Mouse (Mus musculus): ENCODE results near the gene Rprd1b. TPM values are rescaled to one million over a fixed set of nuclear protein-coding genes. Genes with fewer than 3 reads are reported as not detected.
"Not testable (repeated sequence)": the region's sequence is repeated elsewhere in the genome, so short reads cannot be mapped to it uniquely, and the experiment has no call there.

Gene Rprd1b
- polyA plus RNA-seq, 1 experiment from 2014 or later = 43.4 TPM

DNA sequence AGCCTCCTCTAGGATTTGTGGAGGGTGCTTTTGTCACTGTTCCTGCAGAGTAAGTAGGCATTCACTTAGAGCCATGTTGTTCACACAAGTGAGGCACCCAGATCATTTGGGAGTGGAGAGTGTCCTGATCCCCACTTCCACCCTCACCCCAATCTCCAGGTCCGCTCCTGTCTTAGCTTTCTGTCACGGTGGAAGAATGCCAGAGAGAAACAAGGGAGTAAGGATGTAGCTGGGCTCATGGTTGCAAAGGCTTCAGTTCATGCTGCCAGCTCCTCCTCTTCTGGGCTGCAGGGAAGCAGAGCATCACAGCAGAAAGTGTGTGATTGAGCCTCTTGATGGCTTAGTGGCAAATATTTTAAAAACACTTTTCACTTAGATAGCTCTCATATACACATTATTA, 12.1 kb downstream of the Rprd1b start:
- Histone ChIP-seq H3K9me3 (replicated peaks) (no peaks in the 10 kb centered on the region), H3K27me3 (no peaks in the 10 kb centered on the region), H3K27ac (replicated peaks) (no peak overlapping the region), H3K4me3 (replicated peaks) (no peak overlapping the region), H3K4me2 (replicated peaks) (no peak overlapping the region), H3K4me1 (no peaks in the 10 kb centered on the region), H3K9ac (no peak overlapping the region), H3K36me3 (peaks cover 43% of the 10 kb centered on the region)
- ATAC-seq (ENCODE audit: insufficient number of reproducible peaks, low FRiP score, low TSS enrichment, low read depth) = no peak
- WGBS = 75% methylated on average over 2 of the region's 2 CpGs

DNA sequence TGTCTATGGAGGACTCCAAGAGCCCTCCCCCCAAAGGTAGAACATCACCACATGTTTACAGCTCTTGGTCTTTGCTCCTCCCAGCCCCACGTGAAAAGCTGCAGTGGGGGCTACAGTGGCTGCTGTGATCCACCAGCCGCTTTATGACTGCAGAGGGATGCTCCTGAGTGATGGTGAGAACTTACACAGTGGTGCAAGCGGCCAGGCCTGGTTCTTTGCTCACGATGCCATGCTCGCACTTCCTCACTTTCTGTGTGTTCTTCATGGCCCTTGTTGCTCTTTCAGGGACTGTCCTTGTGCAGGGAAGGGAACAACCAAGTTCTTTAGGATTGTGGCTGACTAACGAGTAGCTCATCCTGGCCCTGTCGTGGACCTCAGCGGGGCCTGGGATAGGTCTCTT, 15.2 kb downstream of the Rprd1b start:
- Histone ChIP-seq H3K36me3 (peaks cover 58% of the 10 kb centered on the region), H3K27ac (replicated peaks) (no peak overlapping the region)
- WGBS = 89% methylated on average over 8 of the region's 8 CpGs

DNA sequence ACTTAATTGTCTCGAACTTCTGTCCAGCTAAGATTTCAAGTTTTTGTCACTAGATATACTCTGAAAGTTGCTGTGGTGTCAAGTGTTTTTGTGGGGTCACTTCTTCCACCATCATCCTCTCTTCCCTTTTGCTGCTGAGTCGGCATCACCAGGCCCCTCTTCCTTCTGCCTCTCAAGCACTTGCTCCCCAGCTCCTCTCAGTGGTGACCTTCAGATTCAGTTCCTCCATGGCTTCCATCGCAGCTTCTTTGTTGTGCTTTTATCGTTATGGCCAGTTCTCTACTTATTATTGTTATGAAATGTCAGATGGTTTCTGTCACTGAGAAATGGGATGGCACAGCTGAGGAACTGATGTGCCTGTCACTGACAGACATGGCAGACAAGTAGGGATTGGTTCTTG, 17.9 kb downstream of the Rprd1b start:
- Histone ChIP-seq H3K27me3 (no peaks in the 10 kb centered on the region), H3K27ac (replicated peaks) (no peak overlapping the region), H3K9me3 (replicated peaks) (no peaks in the 10 kb centered on the region), H3K4me1 (no peaks in the 10 kb centered on the region), H3K36me3 (peaks cover 62% of the 10 kb centered on the region), H3K9ac (no peak overlapping the region), H3K4me2 (replicated peaks) (no peak overlapping the region), H3K4me3 (replicated peaks) (no peak overlapping the region)
- WGBS = 76% methylated on average over 4 of the region's 4 CpGs
- no peak; the same call in 1 of the 2 replicates for ATAC-seq (ENCODE audit: insufficient number of reproducible peaks, low FRiP score, low TSS enrichment, low read depth)

More for the DNA sequence above, 15.2 kb downstream of the Rprd1b start:
- ATAC-seq (ENCODE audit: insufficient number of reproducible peaks, low FRiP score, low TSS enrichment, low read depth) = no peak
- Histone ChIP-seq H3K27me3 (no peaks in the 10 kb centered on the region), H3K9ac (no peak overlapping the region), H3K4me2 (replicated peaks) (no peak overlapping the region), H3K9me3 (replicated peaks) (no peaks in the 10 kb centered on the region), H3K4me1 (no peaks in the 10 kb centered on the region), H3K4me3 (replicated peaks) (no peak overlapping the region)

DNA sequence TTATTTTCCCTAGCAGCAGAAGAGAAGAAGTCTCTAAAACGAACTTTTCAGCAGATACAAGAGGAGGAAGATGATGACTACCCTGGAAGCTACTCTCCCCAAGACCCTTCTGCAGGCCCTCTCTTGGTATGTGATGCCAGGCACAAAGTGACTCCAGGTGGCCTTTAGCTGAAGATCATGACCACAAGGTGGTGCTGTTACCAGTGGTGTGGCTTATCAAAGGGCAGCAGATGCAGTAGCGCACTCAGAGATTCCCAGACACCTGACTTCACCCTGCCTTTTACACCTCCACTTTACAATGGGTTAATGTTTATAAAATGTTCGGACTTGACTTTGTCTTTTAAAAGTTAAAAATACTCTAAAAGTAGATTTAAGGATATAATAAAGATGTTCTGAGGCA, 19.6 kb downstream of the Rprd1b start:
- WGBS = 71% methylated on average over 3 of the region's 3 CpGs
- Histone ChIP-seq H3K9ac (no peak overlapping the region), H3K4me2 (replicated peaks) (no peak overlapping the region), H3K27ac (replicated peaks) (no peak overlapping the region), H3K4me3 (replicated peaks) (no peak overlapping the region), H3K9me3 (replicated peaks) (no peaks in the 10 kb centered on the region), H3K27me3 (no peaks in the 10 kb centered on the region), H3K36me3 (peaks cover 63% of the 10 kb centered on the region), H3K4me1 (no peaks in the 10 kb centered on the region)
- ATAC-seq (ENCODE audit: insufficient number of reproducible peaks, low FRiP score, low TSS enrichment, low read depth) = no peak

DNA sequence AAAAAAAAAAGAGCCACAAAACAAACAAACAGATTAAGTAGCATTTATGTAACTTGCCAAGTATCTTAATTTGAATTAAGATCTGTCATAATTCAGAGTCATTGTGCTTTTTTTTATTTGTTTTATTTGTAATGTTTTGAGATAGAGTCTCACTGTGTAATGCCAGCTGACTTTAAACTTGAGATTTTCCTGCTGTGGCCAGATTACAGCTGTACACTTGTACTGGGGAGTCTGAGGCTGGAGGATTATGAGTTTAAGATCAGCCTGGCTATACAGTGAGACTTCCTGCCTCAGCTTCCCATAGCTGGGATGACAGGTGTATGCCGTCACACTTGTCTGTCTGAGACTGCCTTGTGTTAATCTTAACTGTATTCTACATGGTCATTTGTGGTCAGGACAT, 20.4 kb downstream of the Rprd1b start:
- WGBS = 97% methylated on average over 1 of the region's 1 CpGs

DNA sequence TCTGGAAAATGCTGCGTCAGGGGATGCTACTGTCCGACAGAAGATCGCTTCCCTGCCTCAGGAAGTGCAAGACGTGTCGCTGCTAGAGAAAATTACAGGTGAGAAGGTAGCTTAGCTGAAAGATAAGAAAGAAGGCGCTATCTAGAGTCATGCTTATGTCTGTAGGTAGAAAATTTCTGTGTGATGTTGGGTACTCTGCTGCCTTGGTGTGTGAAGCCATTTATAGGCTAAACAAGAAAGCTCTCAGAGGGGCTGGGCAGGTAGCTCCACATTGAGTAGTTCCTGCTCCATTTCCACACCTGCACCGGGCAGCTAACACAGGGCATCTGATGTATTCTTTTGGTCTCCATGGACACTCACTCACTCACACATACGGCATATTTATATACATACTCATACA, 21.8 kb downstream of the Rprd1b start:
- ATAC-seq (ENCODE audit: insufficient number of reproducible peaks, low FRiP score, low TSS enrichment, low read depth) = no peak
- Histone ChIP-seq H3K9me3 (replicated peaks) (no peaks in the 10 kb centered on the region), H3K27me3 (no peaks in the 10 kb centered on the region), H3K4me2 (replicated peaks) (no peak overlapping the region), H3K36me3 (peaks cover 55% of the 10 kb centered on the region), H3K4me3 (replicated peaks) (no peak overlapping the region), H3K9ac (no peak overlapping the region), H3K27ac (replicated peaks) (no peak overlapping the region), H3K4me1 (no peaks in the 10 kb centered on the region)
- 95% methylated on average over 8 of the region's 8 CpGs for WGBS

More for the DNA sequence above, 20.4 kb downstream of the Rprd1b start:
- H3K4me3 ChIP-seq (replicated peaks) = no peak overlapping the region
- H3K4me2 ChIP-seq (replicated peaks) = no peak overlapping the region
- ATAC-seq (ENCODE audit: insufficient number of reproducible peaks, low FRiP score, low TSS enrichment, low read depth) = no peak
- H3K4me1 ChIP-seq = no peaks in the 10 kb centered on the region
- no peak overlapping the region for H3K9ac ChIP-seq
- H3K27ac ChIP-seq (replicated peaks) = no peak overlapping the region
- H3K9me3 ChIP-seq (replicated peaks) = no peaks in the 10 kb centered on the region
- no peaks in the 10 kb centered on the region for H3K27me3 ChIP-seq
- peaks cover 58% of the 10 kb centered on the region for H3K36me3 ChIP-seq

DNA sequence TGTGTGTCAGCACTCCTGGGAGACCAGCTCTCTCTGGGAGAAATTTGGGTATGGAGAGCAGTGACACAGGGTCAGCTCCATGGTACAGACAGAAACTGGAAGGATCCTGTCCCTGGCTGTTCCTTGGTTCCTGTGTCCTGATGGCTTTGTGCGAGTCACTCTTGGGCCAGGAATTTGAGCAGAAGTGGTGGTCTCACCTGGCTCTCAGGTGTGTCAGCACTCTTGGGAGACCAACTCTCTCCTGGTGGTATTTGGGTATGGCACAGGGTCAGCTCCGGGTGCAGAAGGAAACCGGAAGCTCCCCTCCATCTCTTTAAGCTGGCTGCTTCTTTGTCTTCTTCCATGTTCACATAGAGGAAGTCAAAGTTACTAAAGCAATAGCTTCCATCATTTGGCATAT, 26.3 kb downstream of the Rprd1b start:
- no peaks in the 10 kb centered on the region for H3K9me3 ChIP-seq (replicated peaks)
- H3K4me2 ChIP-seq (replicated peaks) = no peak overlapping the region
- no peak overlapping the region for H3K9ac ChIP-seq
- H3K27me3 ChIP-seq = no peaks in the 10 kb centered on the region
- ATAC-seq (ENCODE audit: insufficient number of reproducible peaks, low FRiP score, low TSS enrichment, low read depth) = no peak
- peaks cover 47% of the 10 kb centered on the region for H3K36me3 ChIP-seq
- no peaks in the 10 kb centered on the region for H3K4me1 ChIP-seq
- no peak overlapping the region for H3K4me3 ChIP-seq (replicated peaks)
- 89% methylated on average over 3 of the region's 3 CpGs for WGBS
- H3K27ac ChIP-seq (replicated peaks) = no peak overlapping the region

DNA sequence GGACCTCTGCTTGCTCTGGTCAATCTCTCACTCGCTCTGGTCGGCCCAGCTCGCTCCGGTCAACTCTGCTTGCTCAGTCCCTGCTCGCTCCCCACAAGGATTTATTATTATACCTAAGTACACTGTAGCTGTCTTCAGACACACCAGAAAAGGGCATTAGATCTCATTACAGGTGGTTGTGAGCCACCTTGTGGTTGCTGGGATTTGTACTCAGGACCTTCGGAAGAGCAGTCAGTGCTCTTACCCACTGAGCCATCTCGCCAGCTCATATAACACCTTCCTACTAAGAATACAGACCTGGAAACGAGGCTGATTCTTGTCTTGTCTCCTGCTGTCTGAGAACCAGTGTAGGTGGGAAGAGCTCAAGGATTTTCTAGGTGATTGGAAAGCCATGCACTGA, 27.1 kb downstream of the Rprd1b start:
- not testable (repeated sequence) for H3K4me1 ChIP-seq; H3K27me3 ChIP-seq; ATAC-seq (ENCODE audit: insufficient number of reproducible peaks, low FRiP score, low TSS enrichment, low read depth); H3K9me3 ChIP-seq (replicated peaks); H3K9ac ChIP-seq; H3K4me2 ChIP-seq (replicated peaks); H3K27ac ChIP-seq (replicated peaks); H3K4me3 ChIP-seq (replicated peaks)
- WGBS = 89% methylated on average over 8 of the region's 8 CpGs
- peaks cover 49% of the 10 kb centered on the region for H3K36me3 ChIP-seq

DNA sequence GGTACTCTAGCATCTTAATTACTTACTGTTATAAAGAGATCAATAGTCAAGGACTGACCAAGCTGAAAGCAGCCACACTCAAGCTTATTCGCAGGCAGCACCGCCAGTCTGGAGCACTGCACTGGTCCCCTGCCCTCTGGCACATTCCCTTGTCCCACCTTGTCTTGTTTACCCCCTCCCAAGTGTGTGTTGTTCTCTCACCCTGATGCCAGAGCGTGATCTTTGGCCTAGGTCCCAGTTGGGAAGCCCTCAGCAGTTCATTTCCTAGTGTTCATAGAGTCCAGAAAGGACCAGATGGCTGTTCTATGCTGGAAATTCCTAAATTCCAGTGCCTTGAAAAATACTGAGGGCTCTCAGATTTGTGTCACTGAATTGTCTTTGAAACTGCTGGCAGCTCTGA, 28.7 kb downstream of the Rprd1b start:
- no peak overlapping the region for H3K4me2 ChIP-seq (replicated peaks)
- no peak overlapping the region for H3K9ac ChIP-seq
- no peaks in the 10 kb centered on the region for H3K4me1 ChIP-seq
- H3K27me3 ChIP-seq = no peaks in the 10 kb centered on the region
- H3K4me3 ChIP-seq (replicated peaks) = no peak overlapping the region
- H3K9me3 ChIP-seq (replicated peaks) = no peaks in the 10 kb centered on the region
- ATAC-seq (ENCODE audit: insufficient number of reproducible peaks, low FRiP score, low TSS enrichment, low read depth) = no peak
- 87% methylated on average over 3 of the region's 3 CpGs for WGBS
- no peak overlapping the region for H3K27ac ChIP-seq (replicated peaks)
- H3K36me3 ChIP-seq = peaks cover 56% of the 10 kb centered on the region

DNA sequence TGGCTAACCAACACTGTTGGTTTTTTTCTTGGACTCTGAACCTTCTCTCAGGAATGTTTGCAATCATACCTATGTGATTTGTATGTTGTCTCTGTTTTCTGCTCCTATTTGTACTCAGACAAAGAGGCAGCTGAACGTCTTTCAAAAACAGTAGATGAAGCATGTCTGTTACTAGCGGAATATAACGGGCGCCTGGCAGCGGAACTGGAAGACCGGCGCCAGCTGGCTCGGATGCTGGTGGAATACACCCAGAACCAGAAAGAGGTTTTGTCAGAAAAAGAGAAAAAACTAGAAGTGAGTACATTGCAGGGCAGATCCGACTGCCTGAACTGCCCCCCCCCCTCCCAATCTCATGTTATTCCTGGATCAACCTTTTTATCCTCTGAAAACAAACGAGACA, 30.2 kb downstream of the Rprd1b start:
- H3K27me3 ChIP-seq = no peaks in the 10 kb centered on the region
- H3K36me3 ChIP-seq = peaks cover 60% of the 10 kb centered on the region
- H3K4me1 ChIP-seq = no peaks in the 10 kb centered on the region

DNA sequence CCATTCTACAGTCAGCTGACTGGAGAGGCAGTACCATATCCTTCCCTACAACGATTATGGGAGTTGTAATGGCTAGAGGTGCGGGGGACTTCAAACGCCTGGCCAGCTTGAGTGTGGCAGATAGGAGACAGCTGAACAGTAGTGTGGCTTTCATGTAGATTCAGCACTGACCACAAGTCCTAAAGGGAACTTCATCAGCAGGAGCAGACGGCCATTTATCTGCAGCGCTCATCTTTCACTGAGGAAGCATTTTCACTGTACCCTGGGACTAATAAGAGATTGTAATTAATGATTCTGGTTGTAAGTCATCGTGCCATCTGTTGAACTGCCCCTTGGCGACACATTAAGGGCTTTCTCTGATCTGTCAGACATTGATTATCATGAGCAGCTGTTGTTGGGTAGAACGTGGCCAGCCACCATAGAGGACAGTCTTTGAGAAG, 31.4 kb downstream of the Rprd1b start:
- 79% methylated on average over 8 of the region's 8 CpGs for WGBS
- no peak for ATAC-seq (ENCODE audit: insufficient number of reproducible peaks, low FRiP score, low TSS enrichment, low read depth)
- Histone ChIP-seq H3K9me3 (replicated peaks) (no peaks in the 10 kb centered on the region), H3K9ac (no peak overlapping the region), H3K4me2 (replicated peaks) (no peak overlapping the region), H3K4me3 (replicated peaks) (no peak overlapping the region), H3K27me3 (no peaks in the 10 kb centered on the region), H3K27ac (replicated peaks) (no peak overlapping the region), H3K4me1 (no peaks in the 10 kb centered on the region), H3K36me3 (peaks cover 60% of the 10 kb centered on the region)

More for the DNA sequence above, 30.2 kb downstream of the Rprd1b start:
- no peak overlapping the region for H3K27ac ChIP-seq (replicated peaks)
- WGBS = 66% methylated on average over 10 of the region's 10 CpGs
- ATAC-seq (ENCODE audit: insufficient number of reproducible peaks, low FRiP score, low TSS enrichment, low read depth) = no peak
- no peaks in the 10 kb centered on the region for H3K9me3 ChIP-seq (replicated peaks)
- H3K9ac ChIP-seq = no peak overlapping the region
- no peak overlapping the region for H3K4me3 ChIP-seq (replicated peaks)
- H3K4me2 ChIP-seq (replicated peaks) = no peak overlapping the region

DNA sequence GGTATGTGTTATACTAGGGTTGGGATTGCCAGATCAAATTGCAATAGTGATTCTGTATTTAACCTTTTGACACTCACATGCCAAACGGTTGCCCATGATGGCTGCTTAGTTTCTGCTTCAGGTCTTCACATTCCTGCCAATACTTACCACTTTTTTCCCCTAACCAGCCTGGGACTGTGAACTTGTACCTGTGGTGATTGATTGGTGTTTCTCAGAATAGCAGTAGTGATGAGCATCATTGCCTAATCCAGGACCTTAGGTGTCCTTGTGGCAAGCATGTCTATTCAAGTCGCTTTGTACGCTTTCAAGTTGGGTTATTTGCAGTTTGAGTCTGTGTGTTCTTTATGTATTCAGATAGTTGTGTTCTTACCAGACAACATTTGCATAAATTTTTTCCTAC, 34.7 kb downstream of the Rprd1b start:
- Histone ChIP-seq H3K4me3 (replicated peaks) (no peak overlapping the region), H3K4me2 (replicated peaks) (no peak overlapping the region), H3K4me1 (peaks cover 12% of the 10 kb centered on the region; the same call in 1 of the 2 replicates), H3K9ac (no peak overlapping the region), H3K27ac (replicated peaks) (no peak overlapping the region), H3K9me3 (replicated peaks) (no peaks in the 10 kb centered on the region), H3K36me3 (peaks cover 56% of the 10 kb centered on the region), H3K27me3 (no peaks in the 10 kb centered on the region)
- ATAC-seq (ENCODE audit: insufficient number of reproducible peaks, low FRiP score, low TSS enrichment, low read depth) = no peak
- 82% methylated on average over 3 of the region's 3 CpGs for WGBS
